Mouse (Mus musculus): ENCODE measurements around the gene Sae1. TPM values are rescaled to one million over a fixed set of nuclear protein-coding genes. Genes with fewer than 3 reads are reported as not detected.
A peak's percentile ranks its signal among the peaks of the same experiment; 100 is the strongest.

The Sae1 gene
- total and polyA plus RNA-seq, 3 experiments, result 23.4 to 36.1 (median 33.0) TPM

DNA sequence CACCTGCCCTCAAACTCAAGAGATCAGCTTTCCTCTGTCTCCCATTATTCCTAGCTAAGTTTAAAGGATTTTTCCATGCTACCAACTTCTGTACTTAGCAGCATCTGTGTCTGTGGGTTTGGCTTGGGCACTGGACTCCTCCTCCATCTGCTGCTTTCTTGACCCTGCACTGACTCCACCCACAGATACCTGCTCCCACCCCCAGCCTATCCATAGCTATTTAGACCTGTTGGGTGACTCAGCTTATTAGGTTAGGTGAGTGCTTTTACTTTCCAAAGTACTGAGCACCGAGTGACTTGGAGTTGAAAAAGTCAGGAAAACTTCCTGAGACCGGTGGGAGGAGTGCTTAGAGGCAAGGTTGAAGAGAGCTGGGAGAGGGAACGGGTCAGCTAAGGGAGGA is 27.8 kb upstream of the Sae1 start:
- no peak for TF ChIP-seq CTCF (IDR thresholded peaks at IDR 0.05)
- no peak for TF ChIP-seq POLR2A (IDR thresholded peaks at IDR 0.05; ENCODE audit: insufficient read depth, low read depth, low read length)
- no peak for TF ChIP-seq EP300 (IDR thresholded peaks at IDR 0.05; ENCODE audit: insufficient read depth, low read depth, low read length)
- no peak overlapping the region for H3K27ac ChIP-seq
- H3K27me3 ChIP-seq (ENCODE audit: control insufficient read depth, insufficient read depth, low read length), result no peaks in the 10 kb centered on the region
- intact Hi-C loops (cut with DNase I), result no loop called here
- H3K79me2 ChIP-seq (replicated peaks; ENCODE audit: control insufficient read depth, insufficient read depth, low read length), result peaks cover 3% of the 10 kb centered on the region; the same call in 1 of the 2 replicates
- peak in 1 of 2 experiments; percentile 14 for DNase-seq
- no peak overlapping the region for H3K4me3 ChIP-seq
- WGBS, result 65% methylated on average over 3 of the region's 3 CpGs
- H3K9ac ChIP-seq (ENCODE audit: low read depth, low read length), result no peak overlapping the region
- H3K4me1 ChIP-seq (ENCODE audit: control insufficient read depth, insufficient read depth, low read length), result peaks cover 9% of the 10 kb centered on the region
- peaks cover 8% of the 10 kb centered on the region; the same call in 1 of the 2 replicates for H3K36me3 ChIP-seq (ENCODE audit: control insufficient read depth, insufficient read depth, low read length)

DNA sequence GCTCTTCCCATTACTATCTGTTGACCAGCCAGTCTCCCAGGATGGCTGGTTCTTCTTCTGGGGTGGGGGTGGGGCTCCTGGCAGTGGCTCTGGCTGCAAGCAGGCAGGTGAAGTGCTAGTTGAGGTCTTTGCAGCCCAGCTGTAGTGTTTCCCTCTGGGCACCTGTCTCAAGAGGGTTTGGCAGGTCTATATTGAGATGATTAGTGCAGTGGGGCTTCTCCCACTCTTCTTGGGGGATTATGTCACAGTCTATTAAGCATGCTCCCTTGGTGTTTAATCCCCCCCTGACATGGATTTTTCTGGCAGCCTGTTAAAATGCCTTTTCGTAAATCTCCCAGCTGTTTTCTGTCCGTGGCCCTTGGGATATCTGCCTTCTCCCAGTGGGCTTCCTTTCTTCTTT is 25.3 kb upstream of the Sae1 start:
- H3K36me3 ChIP-seq (ENCODE audit: control insufficient read depth, insufficient read depth, low read length), result peaks cover 6% of the 10 kb centered on the region; the same call in 1 of the 2 replicates
- H3K9ac ChIP-seq (ENCODE audit: low read depth, low read length), result no peak overlapping the region
- H3K79me2 ChIP-seq (replicated peaks; ENCODE audit: control insufficient read depth, insufficient read depth, low read length), result peaks cover 3% of the 10 kb centered on the region; the same call in 1 of the 2 replicates
- H3K4me1 ChIP-seq (ENCODE audit: control insufficient read depth, insufficient read depth, low read length), result peaks cover 9% of the 10 kb centered on the region
- H3K27ac ChIP-seq, result no peak overlapping the region
- TF ChIP-seq CTCF (IDR thresholded peaks at IDR 0.05) (no peak), POLR2A (IDR thresholded peaks at IDR 0.05; ENCODE audit: insufficient read depth, low read depth, low read length) (no peak), EP300 (IDR thresholded peaks at IDR 0.05; ENCODE audit: insufficient read depth, low read depth, low read length) (no peak)
- no peak overlapping the region for H3K4me3 ChIP-seq
- no peaks in the 10 kb centered on the region for H3K27me3 ChIP-seq (ENCODE audit: control insufficient read depth, insufficient read depth, low read length)
- no peak for DNase-seq
- intact Hi-C loops (cut with DNase I), result no loop called here
- 73% methylated on average over 2 of the region's 2 CpGs for WGBS

DNA sequence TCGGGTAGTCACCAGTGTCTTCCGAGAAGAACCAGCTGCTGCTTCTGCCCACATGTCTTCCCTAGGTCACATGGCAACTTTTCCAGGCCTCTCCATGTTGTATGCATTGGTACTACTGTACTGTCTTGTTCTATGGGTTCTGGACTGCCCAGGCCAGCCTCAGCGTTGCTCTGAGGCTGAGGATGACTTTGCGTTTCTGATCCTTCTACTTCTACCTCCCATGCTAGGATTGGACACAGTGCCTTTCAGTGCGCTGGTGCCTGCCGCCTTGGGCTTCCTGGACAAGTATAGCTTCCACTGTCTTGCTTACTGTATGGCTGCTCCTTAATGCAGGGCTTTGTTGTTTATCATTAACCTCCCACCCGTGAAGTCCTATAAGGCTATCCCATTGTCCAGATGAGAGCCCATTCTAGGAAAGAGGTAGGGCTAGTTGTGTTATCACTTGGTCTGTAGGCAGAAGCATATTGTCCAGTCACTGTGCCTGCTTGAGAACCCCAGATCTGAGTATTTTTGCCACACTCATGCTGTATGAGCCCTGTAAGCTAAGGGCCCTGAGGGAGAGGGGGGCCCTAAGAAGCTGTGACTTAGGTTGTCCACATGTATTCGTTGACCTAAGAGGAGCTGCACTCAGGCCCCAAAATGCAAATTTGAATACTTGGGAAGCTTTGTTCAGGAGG is 24.8 kb upstream of the Sae1 start:
- TF ChIP-seq POLR2A (IDR thresholded peaks at IDR 0.05; ENCODE audit: insufficient read depth, low read depth, low read length), result no peak
- TF ChIP-seq CTCF (IDR thresholded peaks at IDR 0.05), result no peak
- TF ChIP-seq EP300 (IDR thresholded peaks at IDR 0.05; ENCODE audit: insufficient read depth, low read depth, low read length), result no peak
- peaks cover 9% of the 10 kb centered on the region for H3K4me1 ChIP-seq (ENCODE audit: control insufficient read depth, insufficient read depth, low read length)

DNA sequence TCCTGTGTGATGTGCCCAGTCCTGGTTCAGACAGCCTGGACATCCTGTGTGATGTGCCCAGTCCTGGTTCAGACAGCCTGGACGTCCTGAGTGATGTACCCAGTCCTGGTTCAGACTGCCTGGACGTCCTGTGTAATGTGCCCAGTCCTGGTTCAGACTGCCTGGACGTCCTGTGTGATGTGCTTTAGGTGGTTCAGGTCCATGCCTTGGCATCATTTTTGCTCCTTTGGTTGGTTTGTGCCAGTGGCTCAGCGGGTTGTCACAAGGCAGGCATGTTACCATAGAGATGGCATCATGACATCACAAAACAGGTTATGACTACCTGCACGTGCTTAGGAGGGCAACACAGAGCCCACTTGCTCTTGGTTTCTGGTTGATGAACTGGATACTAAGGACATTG is 23.5 kb upstream of the Sae1 start:
- TF ChIP-seq CTCF (IDR thresholded peaks at IDR 0.05), result no peak
- no peak for TF ChIP-seq POLR2A (IDR thresholded peaks at IDR 0.05; ENCODE audit: insufficient read depth, low read depth, low read length)
- no peak for TF ChIP-seq EP300 (IDR thresholded peaks at IDR 0.05; ENCODE audit: insufficient read depth, low read depth, low read length)
- peaks cover 3% of the 10 kb centered on the region; the same call in 1 of the 2 replicates for H3K36me3 ChIP-seq (ENCODE audit: control insufficient read depth, insufficient read depth, low read length)
- no peak for DNase-seq
- peaks cover 3% of the 10 kb centered on the region; the same call in 1 of the 2 replicates for H3K79me2 ChIP-seq (replicated peaks; ENCODE audit: control insufficient read depth, insufficient read depth, low read length)
- no peak overlapping the region for H3K9ac ChIP-seq (ENCODE audit: low read depth, low read length)
- no peak overlapping the region for H3K4me3 ChIP-seq
- intact Hi-C loops (cut with DNase I), result no loop called here
- WGBS, result 84% methylated on average over 5 of the region's 5 CpGs
- H3K4me1 ChIP-seq (ENCODE audit: control insufficient read depth, insufficient read depth, low read length), result peaks cover 5% of the 10 kb centered on the region
- no peak overlapping the region for H3K27ac ChIP-seq
- H3K27me3 ChIP-seq (ENCODE audit: control insufficient read depth, insufficient read depth, low read length), result no peaks in the 10 kb centered on the region

More for the DNA sequence above, 24.8 kb upstream of the Sae1 start:
- H3K36me3 ChIP-seq (ENCODE audit: control insufficient read depth, insufficient read depth, low read length), result peaks cover 2% of the 10 kb centered on the region; the same call in 1 of the 2 replicates
- H3K9ac ChIP-seq (ENCODE audit: low read depth, low read length), result no peak overlapping the region
- DNase-seq, result no peak
- 82% methylated on average over 8 of the region's 8 CpGs for WGBS
- intact Hi-C loops (cut with DNase I), result no loop called here
- no peak overlapping the region for H3K4me3 ChIP-seq
- H3K79me2 ChIP-seq (replicated peaks; ENCODE audit: control insufficient read depth, insufficient read depth, low read length), result peaks cover 3% of the 10 kb centered on the region; the same call in 1 of the 2 replicates
- no peak overlapping the region for H3K27ac ChIP-seq
- no peaks in the 10 kb centered on the region for H3K27me3 ChIP-seq (ENCODE audit: control insufficient read depth, insufficient read depth, low read length)

DNA sequence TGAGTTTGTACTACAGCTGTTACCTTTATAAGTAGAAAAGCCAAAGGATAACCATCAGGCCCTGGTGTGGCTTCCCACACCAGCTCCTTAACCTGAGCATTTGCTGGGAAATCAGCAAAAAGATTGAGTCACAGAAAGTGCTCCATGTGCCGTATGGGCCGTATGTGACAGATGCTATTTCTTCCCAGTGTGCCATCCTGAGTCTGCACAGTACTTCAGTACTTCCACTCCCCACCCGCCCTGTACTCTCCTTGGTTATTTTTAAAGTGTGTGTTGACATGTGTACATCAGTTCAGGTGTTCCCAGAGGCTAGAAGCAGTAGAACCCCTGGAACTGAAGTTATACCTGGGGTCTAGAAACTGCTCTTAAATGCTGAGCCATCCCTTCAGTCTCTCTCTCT is 19.4 kb upstream of the Sae1 start:
- no peak for TF ChIP-seq CTCF (IDR thresholded peaks at IDR 0.05)
- TF ChIP-seq EP300 (IDR thresholded peaks at IDR 0.05; ENCODE audit: insufficient read depth, low read depth, low read length), result no peak
- no peak for TF ChIP-seq POLR2A (IDR thresholded peaks at IDR 0.05; ENCODE audit: insufficient read depth, low read depth, low read length)
- Histone ChIP-seq H3K36me3 (ENCODE audit: control insufficient read depth, insufficient read depth, low read length) (peaks cover 19% of the 10 kb centered on the region), H3K27ac (peak overlapping the region; percentile 100; the same call in 1 of the 2 replicates), H3K4me3 (no peak overlapping the region), H3K79me2 (replicated peaks; ENCODE audit: control insufficient read depth, insufficient read depth, low read length) (peaks cover 3% of the 10 kb centered on the region; the same call in 1 of the 2 replicates), H3K9ac (ENCODE audit: low read depth, low read length) (no peak overlapping the region), H3K4me1 (ENCODE audit: control insufficient read depth, insufficient read depth, low read length) (peaks cover 25% of the 10 kb centered on the region), H3K27me3 (ENCODE audit: control insufficient read depth, insufficient read depth, low read length) (no peaks in the 10 kb centered on the region)
- 87% methylated on average over 3 of the region's 3 CpGs for WGBS
- no peak for DNase-seq
- intact Hi-C loops (cut with DNase I), result loop anchor here (10.0 kb wide), 1 partner anchor 648 kb away; no protein-coding TSS in a partner anchor
